Mouse (Mus musculus) NIH3T3 (cell line): Measurements from ENCODE around the gene Tepsin.

Source experiments
- DNase-seq: peaks from one replicate; pipeline ENCODE4 v3.0.0-alpha.2; 2012; ENCODE audit warnings: low read depth

The Tepsin gene

DNA sequence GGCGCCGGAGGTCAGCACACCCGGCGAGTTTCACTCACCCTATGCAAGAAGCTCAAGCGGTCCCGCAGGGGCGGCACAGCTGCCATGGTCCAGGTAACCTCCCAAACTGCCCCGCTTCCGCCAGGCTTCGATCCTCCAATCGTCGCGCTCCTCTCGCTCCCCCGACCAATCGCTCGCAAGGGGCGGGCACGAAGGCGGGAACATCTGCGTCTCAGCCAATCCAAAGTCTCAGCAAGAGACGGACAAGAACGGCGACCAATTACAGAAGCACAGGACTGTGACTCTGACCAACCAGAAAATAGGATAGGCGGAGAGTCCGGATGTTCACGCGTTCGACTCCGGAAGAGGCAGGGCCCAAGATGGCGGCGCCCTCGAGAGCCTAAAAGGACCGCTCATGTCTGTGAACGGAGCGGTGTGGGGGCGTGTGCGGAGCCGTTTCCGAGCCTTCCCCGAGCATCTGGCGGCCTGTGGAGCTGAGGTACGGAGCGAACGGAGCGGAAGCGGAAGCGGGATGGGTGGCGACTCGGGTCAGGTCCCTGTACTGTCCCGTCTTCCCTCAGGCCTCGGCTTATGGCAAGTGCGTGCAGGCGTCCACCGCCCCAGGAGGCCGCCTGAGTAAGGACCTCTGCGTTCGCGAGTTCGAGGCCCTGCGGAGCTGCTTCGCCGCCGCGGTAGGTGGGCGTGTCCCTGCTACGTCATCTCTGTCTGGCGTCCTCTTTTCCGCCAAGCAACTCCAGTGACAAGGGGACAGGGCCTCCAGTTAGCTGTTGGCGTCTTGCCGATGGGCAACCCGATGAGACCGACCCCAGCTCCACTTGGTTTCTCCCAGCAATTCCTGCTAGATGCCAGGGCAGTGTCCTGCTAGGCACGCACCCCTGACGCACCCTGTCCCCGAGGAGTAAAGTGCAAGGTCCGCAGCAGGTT lies at the start of gene Tepsin, which contains the start of gene Ndufaf8:
Gene Tepsin, minus strand, starts transcription at position 144 of the 924 bp plus-strand sequence.
Gene Ndufaf8, plus strand, starts transcription at position 341 of the 924 bp plus-strand sequence.
- DNase-seq, result peak; percentile 98

- peak; percentile 36 for DNase-seq
Measured at GRCm38 (mm10) chr11:120143708-120144497, 45.4 kb upstream of the Tepsin start.

DNA sequence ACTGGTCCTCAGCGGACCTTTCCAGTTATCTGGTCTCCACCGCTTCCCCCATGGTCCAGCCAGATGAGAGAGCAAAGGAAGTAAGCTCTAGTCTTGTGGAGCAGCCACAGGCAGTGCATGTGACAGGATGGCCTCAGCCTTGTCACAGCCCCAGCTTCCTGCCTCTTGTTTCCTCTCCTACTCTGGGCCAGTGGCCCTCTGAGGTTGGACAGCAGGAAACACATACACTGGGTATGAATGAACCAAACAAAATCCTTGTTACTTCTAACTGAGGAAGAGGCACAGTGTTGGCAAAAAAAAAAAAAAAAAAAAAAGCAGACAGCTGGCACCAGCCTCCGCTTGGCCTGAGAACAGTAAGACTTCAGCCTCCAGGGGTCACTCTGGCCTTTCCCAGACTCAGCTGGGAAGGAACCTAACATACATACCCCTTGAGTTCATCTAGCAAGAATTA lies 44.1 kb upstream of the Tepsin start:
- peak; percentile 66 for DNase-seq

- no peak for DNase-seq
Measured at GRCm38 (mm10) chr11:120140255-120140654, 41.7 kb upstream of the Tepsin start.

DNA sequence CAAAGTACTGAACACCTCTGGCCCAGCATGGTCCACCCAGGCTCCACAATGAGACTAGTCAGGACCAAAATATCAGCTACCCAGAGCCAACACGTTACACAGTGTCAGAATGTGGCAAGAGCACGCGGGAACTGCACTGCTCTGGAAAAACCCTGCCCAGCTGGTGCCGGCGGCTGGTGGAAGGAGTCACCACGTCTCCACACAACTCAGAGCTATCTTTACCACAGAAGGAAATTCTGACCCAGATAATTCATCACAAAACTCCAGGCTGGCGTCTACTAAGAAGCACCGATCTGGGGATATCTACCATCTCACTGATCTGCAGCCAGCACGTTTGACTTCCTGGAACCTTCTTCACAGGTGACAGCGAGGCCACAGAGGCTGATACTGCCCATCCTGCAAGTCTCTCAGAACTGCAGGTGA lies 40.8 kb upstream of the Tepsin start:
- no peak for DNase-seq

DNA sequence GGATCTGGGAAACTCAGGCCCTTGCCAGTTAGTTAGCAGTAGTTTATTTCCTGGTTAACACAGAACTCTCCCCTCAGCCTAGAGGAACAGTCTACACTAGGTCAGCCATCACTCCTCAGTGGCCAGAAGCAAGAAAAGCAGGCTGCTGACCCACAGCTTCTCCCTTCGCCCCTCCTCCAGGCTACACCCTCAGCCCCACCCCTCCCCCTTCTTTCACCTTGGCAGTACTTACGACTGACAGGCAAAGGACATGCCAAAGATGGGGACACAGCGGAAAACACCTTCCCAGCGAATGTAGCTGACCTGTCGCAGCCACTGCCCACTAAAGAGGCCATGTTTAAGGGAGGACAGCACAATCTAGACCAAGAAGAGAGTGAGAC lies 39.1 kb upstream of the Tepsin start:
- no peak for DNase-seq

- no peak for DNase-seq
Measured at GRCm38 (mm10) chr11:120136796-120137624, 38.5 kb upstream of the Tepsin start.

DNA sequence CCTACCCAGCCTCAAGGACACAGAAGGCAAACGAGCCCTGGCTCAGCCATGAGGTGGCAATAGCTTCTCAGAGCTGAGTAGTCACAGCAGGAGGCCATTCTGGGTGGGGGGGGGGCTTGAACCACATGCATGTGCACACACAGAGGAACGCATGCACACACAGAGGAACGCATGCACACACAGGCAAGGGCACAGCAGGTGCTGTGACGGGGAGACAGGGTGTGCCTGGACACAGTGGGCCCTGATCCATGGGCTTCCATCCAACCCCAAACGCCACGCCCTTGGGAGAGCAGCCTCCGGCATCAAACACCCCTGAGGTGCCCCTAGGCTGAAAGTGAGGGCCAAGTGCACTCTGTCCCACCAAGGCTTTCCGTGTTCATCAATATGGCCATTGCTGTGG lies 37.7 kb upstream of the Tepsin start:
- DNase-seq, result no peak

DNA sequence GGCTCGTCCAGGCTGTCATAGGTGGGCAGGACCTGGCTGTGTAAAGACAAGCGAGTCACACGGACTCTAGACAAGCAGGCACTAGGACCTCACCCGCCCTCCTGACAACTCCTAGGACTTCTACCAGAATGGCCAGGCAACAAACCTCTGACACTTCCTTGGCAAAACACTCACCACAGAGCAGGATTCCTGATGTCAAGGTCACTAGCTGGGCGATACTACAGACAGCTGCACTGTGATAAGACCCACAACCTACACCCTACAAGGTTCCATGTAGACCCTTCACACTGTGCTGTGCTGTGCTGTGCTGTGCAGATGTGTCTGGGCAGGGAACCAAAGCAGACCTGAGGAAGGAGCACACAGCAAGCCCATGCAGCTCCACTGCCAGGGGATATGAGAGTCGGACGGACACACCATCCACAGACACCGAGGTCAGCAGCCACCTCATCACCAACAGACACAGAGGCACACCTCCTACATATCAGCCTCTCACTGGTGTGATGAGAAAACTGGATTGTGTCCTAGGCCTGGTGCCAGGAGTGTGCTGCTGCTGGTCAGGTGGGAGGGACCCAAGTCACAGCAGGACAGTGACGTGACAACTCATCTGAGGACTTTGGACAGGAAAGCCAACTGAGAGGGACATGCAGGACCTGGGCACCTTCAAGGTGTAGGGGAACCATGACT lies 36.5 kb upstream of the Tepsin start:
- DNase-seq, result no peak

DNA sequence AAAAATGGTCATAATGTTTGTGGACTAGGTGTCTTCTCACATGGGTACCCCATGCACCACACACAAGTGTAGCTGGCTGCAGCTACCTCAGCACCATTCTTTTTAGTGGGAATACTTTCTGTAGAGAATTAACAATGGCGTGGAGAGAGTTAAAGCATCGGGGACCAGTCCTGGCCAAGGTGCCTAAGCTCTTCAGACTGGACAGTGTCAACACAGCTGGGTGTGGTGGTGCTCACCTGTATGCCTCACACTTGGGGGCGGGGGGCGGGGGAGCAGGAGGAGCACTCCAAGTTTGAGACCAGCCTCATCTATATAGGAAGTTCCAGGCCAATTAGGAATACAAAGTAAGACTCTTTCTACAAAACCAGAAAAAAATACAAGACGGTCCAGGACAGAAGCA lies 35.6 kb upstream of the Tepsin start:
- DNase-seq, result no peak

- no peak for DNase-seq
Measured at GRCm38 (mm10) chr11:120129281-120129680, 30.8 kb upstream of the Tepsin start.

DNA sequence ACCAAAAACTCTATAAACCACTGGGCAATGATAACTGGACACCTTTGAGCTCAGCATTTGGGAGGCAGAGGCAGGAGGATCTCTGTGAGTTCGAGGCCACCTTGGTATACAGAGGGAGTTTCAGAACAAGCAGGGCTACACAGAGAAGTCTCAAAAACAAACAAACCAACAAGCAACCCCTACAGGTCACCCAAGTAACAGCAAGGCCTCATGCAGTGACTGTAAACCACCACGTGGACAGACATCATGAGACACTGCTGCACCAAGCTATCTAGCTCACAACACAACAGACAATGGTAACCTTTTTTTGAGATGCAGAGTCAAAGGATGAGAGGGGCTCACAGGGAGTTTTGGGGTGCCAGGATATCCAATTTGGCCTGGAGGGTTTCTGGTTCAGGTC lies 28.3 kb upstream of the Tepsin start:
- no peak for DNase-seq

- DNase-seq, result no peak
Measured at GRCm38 (mm10) chr11:120122126-120122525, 23.6 kb upstream of the Tepsin start.

GRCm38 (mm10) chr11:120120642-120121420 lies 22.3 kb upstream of the Tepsin start:
- DNase-seq, result peak; percentile 83

DNA sequence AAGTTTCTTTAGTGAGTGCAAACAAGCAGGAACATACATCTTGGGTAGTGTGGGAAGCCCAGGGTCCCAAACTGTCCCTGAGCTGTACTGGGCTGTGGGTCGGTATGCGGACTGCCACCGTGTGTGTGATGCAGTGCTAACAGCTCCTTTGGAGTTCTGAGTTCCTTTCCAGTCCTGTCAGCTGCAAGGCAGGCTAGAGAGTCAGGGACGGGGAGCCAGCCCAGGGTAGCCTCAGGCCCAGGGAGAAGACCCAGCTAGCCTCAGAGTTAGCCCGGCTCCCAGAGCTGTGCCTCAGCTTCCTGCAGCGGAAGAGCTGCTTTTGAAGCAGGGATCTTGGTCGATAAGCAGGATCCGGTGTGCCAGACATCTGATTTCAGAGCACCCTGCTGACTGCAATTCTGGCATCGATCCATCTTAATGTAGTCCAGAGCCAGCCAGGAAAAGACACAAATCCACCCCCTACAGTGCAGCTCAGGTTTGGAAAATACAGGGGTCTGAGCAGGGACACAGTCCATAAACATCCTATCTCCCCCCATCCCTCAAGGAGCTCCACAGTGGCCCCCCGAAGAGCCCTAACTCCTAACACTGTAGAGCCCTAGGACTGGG lies 21.5 kb upstream of the Tepsin start:
- no peak for DNase-seq

DNA sequence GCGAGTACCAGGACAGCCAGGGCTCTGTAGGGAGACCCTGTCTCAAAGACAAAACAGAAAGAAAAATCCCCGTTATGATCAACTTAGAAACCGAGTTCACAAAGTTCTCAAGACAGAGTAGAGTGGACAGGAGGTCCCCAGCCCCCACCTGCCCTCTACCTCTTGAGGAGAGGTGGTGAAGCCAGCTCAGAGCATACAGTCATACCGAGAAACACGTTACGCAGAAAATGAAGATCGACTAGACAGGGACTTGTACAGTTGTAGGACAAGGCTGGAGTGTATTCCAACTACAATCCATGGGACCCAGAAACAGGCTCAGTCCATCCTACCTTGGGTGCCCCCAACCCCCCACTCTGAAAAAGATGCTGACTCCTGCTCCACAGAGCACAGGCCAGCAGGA lies 20.6 kb upstream of the Tepsin start:
- DNase-seq, result no peak

DNA sequence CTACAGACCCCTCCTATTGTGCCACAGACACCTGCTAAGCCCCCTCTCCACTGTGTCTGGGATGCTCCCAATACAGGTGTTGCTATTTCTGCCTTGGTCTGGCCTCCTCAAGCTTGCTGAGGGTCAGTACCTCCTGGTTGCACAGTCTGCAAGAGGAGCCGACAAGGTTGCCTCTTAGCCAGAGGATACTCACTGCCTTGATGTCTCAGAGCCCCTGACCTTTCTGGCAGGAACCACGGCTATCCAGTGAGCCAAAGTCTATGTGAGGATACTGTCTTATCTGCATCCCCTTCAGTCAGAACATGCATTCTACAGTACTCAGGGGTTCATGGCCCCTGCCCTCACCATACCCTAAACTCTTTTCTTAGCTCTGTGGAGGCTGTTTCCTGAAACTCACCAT lies 19.1 kb upstream of the Tepsin start:
- DNase-seq, result no peak

DNA sequence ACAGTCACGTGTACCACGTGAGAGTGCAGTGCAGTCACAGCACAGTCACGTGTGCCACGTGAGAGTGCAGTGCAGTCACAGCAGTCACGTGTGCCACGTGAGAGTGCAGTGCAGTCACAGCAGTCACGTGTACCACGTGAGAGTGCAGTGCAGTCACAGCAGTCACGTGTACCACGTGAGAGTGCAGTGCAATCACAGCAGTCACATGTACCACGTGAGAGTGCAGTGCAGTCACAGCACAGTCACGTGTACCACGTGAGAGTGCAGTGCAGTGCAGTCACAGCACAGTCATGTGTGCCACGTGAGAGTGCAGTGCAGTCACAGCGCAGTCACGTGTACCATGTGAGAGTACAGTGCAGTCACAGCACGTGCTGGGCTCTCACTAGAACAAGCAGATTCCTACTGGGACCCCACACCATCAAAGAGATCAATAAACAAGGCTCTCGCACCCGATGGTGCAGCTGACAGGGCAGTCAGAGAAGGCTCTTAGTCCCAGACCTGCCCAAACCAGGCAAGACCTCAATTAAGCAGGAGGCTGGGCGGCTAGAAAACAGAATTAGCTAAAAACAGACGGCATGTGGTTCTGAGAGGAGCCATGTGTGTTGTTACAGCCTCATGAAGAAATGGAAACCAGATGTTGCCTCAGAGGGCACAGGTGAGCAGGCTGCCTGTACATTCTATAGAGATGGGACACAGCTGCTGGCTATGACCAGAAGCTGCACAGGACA lies 16.1 kb upstream of the Tepsin start:
- DNase-seq, result no peak

- peak; percentile 66 for DNase-seq
Measured at GRCm38 (mm10) chr11:120112136-120112535, 13.6 kb upstream of the Tepsin start.
